Mouse (Mus musculus) heart, postnatal 25 days (tissue): ENCODE measurements around the gene Atp5c1. TPM values are rescaled to one million over a fixed set of nuclear protein-coding genes. Genes with fewer than 3 reads are reported as not detected.

Experiments
- DNase-seq: peaks from one replicate; pipeline ENCODE4 v3.0.0; 2022; ENCODE audit warnings: low spot score
- intact Hi-C: fragments of 180-260 bp; cut with DNase I; formaldehyde crosslinking; loops from one replicate; pipeline ENCODE4 v1.15.1; 2025
- total RNA-seq, 2 experiments: library from RNA; stranded (reverse); gene quantifications; 2 replicates each; pipeline ENCODE4 v1.2.3; 2021

Atp5c1 gene
- total RNA-seq, 2 experiments from 2014 or later: 1,456 to 1,515 TPM

DNA sequence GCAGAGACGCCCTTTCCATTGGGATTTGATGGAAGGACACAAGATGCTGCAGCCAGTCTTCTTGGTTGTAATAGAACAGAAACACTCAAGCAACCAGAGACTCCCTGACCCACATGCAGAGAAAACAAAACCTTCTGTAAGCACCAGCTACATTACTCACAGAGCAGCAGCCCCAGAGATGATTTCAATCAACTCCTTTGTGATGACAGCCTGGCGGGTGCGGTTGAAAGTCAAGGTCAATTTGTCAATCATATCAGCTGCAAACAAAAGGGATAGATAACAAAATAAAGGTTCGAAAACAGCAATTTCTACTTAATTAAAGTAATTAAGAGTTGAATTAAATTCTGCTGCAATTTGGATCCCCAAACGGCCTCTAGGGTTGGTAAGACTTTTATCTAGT is 21.5 kb downstream of the Atp5c1 start:
- DNase-seq: no peak
- intact Hi-C loops: no loop called here

DNA sequence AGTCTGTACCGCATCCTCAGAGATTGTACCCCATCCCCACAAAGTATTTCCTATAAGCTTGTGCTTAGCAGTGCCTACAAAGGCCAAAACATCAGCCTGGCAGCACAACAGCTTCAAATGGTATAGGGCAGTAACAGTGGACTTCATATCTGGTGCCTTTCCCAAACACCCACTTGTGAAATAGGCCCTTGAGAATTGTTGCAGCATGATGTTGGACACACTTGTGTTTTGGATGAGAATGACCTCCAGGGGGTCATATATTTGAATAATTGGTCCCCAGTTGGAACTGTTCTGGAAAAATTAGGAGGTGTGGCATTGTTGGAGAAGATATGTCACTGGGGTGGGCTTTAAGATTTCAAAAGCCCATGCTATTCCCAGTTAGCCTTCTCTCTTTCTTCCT is 28.3 kb downstream of the Atp5c1 start:
- intact Hi-C loops: loop anchor here (2.0 kb wide), 1 partner anchor 29 kb away; the partner anchor contains the start of genes Atp5c1 and Kin
- no peak for DNase-seq

DNA sequence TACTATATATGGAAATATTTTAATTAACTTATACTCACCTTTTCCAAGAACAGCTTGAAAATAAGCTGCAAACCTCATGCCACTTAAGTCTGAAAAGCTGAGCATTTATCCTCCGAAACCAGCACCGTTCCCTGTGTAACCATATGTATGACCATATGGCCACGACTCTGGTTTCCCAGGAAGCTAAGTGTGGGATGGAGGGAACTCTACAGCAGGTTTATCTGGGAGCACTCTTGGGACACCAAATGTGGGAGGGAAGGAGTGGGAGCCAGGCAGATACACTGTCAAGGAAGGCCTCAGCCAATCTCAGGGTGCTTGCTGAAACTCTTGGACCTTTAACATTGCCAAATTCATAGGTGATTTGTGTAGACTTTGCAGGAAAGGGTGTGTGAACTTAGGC is 29.4 kb downstream of the Atp5c1 start:
- intact Hi-C loops: loop anchor here (2.0 kb wide), 1 partner anchor 30 kb away; the partner anchor contains the start of genes Atp5c1 and Kin

DNA sequence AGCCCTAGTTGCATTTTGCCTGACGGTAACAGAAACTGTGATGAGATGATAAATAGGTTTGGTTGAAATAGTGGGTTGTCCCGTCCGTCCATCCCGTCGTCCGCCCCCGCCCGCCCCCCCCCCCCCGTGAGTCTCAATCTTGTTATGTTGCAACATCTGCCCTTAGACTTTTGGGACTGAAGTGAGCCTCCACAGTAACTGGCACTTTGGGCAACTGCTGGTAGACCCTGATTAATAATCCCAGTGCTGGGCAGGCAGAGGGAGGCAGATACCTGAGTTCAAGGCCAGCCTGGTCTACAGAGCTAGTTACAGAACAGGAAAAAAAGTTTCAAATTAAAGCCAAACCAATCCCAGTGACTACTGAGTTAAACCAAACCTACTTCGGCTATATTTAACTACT is 30.9 kb downstream of the Atp5c1 start:
- no peak for DNase-seq
- intact Hi-C loops: no loop called here

More for the DNA sequence above, 29.4 kb downstream of the Atp5c1 start:
- DNase-seq: no peak

DNA sequence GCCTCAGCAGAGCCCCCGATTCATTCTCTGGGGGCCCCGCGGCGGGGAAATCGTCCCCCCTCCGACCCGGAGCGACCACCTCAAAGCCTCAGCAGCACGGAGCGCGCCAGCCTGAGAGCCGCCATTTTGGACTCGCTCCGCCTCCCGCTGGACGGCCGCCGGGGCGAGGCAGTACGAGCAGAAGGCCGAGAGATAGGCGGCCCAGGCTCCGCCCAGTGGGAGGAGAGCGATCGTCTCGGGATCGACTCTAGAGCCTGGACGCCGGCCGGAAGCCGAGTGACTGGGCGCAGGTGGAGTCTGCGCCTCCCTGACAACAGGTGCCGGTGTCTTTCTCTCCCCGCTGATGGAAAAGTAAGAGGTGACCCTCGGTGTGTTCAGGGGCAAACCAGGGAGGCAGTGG is 31.8 kb downstream of the Atp5c1 start, which contains the start of gene Taf3:
Gene Taf3 (minus strand): TSS at position 136 of the 400 bp plus-strand sequence.
- peak; percentile 86 for DNase-seq
- intact Hi-C loops: no loop called here

DNA sequence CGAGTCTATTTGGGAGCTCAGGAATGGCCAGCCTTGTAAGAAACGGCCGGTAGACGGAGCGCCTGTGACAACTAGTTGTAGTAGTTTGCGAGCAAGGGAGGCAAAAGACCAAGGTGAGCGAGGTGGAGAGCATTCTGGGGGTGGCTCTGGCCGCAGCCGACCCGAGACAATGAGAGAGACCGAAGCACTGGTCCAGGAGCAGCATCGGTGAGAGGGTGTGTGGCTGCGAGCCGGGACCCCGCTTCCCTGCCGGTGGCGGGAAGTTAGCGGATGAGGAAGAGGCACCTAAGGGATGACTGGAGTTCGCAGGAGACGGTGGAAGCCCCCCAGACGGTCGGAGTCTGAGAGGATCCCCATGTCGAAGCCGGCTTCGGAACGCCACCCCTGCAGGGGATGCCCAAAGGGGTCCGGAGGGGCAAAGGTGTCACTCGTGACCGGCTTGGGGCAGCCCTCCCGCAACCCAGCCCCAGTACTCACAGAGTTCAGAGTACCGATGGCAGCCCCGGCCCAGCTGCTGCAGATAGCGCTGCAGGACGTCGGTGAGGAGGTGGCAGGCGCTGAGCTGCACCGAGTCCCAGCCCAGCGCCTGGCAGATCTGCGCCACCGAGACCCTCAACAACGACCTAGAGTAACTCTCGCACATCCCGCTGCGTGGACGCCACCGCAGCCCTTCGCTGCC is 32.4 kb downstream of the Atp5c1 start:
- no peak for DNase-seq
- intact Hi-C loops: no loop called here

- DNase-seq: no peak
- intact Hi-C loops: no loop called here
These were observed 45.3 kb downstream of the Atp5c1 start for GRCm38 (mm10) chr2:10034976-10035375.

DNA sequence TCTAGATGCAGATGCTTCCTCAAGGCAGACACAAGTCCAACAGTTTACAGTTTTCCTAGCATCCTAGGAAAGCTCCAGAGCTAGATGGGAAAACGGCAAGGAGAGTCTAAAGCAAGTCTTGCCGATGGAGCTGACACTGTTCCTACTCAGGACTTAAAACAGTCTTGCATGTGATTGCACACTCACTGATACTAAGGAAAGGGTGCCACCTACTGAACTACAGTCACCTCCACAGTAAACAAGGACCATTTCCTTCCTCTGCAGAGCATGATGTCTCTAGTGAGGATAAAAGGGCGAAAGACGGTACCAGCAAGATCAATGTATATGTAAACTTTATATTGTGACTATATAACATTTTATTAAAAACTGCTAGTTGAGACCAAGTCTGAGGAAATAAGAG is 46.6 kb downstream of the Atp5c1 start:
- no peak for DNase-seq
- intact Hi-C loops: no loop called here

- intact Hi-C loops: no loop called here
- DNase-seq: no peak
These were observed 50.6 kb downstream of the Atp5c1 start for GRCm38 (mm10) chr2:10029755-10030154.

GRCm38 (mm10) chr2:10024264-10024663 is 56.0 kb downstream of the Atp5c1 start:
- intact Hi-C loops: no loop called here
- DNase-seq: no peak

DNA sequence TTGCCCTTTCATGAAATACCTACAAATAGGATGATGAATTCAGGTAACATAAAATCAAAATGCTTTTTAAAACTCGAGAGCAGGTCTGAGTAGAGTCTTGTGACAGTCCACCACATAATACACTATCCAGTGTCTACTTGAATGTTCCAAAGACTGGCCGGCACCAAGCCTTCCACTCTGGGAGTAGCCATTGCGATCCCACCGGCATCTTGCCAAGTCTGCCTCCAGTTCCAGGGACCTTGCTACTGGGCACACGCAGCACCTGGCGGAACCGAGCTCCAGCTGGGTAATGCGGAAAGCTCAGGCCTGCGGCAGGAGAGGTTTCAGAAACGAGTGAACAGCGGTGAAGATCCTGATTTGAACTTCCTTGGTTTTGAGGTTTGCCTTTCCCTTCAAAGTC is 59.0 kb downstream of the Atp5c1 start:
- no peak for DNase-seq
- intact Hi-C loops: no loop called here

- intact Hi-C loops: loop anchor here (5.0 kb wide), 3 partner anchors 73 to 1338 kb away; no protein-coding TSS in a partner anchor
- no peak for DNase-seq
These were observed 65.2 kb downstream of the Atp5c1 start for GRCm38 (mm10) chr2:10014951-10015635.

DNA sequence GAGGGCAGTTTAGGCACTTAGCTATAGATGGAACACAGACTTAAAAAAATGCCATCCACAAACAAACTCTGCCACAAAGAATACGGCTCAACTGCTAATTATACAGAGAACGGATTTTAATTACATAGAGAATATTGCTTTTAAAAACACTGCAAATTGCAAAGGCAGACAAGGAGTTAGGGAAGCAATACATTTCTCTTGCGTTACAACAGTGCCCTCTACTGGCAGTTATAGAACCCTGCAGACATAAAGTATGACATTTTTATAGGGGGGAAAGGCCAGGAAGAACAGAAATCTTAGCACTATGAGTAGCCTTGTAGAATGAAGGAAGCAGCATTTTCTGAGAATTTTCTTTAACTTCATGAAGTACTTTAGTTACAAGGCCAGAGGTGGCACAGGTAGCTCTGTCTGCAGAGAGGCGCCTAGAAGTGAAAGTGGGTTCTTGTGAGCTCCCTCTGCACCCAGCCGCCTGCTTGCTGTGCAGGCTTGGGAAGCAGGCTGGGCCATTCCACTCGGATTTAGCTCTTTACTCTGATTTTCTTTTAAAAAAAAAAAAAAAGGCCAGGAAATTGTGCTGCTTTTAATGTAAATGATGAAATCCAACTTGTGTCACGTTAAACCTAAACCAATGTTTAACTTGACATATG is 69.9 kb downstream of the Atp5c1 start:
- intact Hi-C loops: loop anchor here (5.0 kb wide), 3 partner anchors 68 to 1333 kb away; no protein-coding TSS in a partner anchor
- DNase-seq: no peak

DNA sequence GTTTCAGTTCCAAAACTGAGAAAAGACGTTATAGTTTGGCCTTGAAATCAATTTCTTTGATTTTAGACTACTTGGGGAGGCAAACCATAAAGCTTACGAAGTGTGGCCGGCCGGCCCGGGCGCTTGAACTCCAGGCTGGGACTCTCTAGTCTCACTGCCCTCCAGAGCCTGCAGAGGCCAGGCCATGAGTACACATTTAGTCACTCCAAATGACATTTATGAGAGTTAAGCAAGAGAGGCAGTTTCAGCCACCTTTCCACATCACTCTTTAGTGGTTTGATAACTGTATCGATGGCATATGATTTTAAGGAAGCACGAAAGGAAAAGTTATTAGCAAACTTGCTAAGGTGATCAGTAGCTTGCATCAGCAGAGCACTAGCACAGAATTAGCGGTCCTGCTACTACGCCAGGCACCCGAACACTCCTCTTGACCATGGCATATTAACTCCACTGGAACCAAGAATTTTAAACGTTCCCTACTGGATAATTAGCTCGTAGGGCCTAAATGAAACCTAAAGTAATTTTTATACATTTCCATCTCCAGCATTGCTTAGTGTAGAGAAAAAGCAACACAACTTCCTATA is 70.5 kb downstream of the Atp5c1 start:
- DNase-seq: no peak
- intact Hi-C loops: loop anchor here (5.0 kb wide), 5 partner anchors 47 to 1332 kb away; partner anchors contain the start of gene 9230102O04Rik

DNA sequence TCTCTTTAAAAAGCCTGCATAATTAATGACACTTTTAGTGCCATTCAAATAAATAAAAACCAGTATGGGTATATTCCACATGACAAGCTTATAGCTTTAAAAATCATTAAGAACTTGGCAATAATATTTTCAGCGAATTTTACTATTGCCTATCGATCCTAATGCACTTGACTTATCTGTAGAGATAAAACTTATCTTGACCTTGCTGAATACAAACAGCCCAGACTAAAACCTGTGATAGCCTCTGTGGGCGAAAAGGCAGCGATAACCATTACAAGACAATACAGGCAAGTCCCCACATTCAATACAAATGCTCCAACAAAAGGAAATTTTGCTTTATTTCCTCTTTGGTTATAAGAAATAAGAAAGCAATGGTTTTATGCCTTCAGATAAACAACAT is 71.7 kb downstream of the Atp5c1 start:
- DNase-seq: no peak
- intact Hi-C loops: loop anchor here (5.0 kb wide), 2 partner anchors 46 to 121 kb away; partner anchors contain the start of gene 9230102O04Rik

Other genes starting within 250 kb of the Atp5c1 start
- gene 4930412O13Rik, start 199.3 kb downstream of the Atp5c1 start, total RNA-seq: not detected
- not detected for gene 9230102O04Rik, start 191.0 kb downstream of the Atp5c1 start, total RNA-seq
- gene Gata3, start 190.5 kb downstream of the Atp5c1 start, total RNA-seq: 1 to 10 TPM; 1.1 to 1.7 TPM
- gene Taf3, start 31.9 kb downstream of the Atp5c1 start, total RNA-seq: 1 to 10 TPM; 7.9 to 9.4 TPM
- gene Kin, start 83 bp upstream of the Atp5c1 start, total RNA-seq: 10 to 100 TPM in 1 of 2 experiments, 1 to 10 TPM in 1; 6.1 to 11.0 TPM
- under 1 TPM; 0.47 to 0.70 TPM for gene Itih2, start 50.9 kb upstream of the Atp5c1 start, total RNA-seq
- gene Itih5, start 73.1 kb upstream of the Atp5c1 start, total RNA-seq: 1 to 10 TPM; 7.1 to 8.2 TPM